Mouse (Mus musculus): ENCODE measurements around the gene Pld6.

- TF ChIP-seq POLR2A (IDR thresholded peaks at IDR 0.05; ENCODE audit: low read depth, low read length) (no peak), CTCF (IDR thresholded peaks at IDR 0.05; ENCODE audit: extremely low read depth, insufficient read depth, insufficient read length, insufficient replicate concordance) (no peak)
These were observed 16.1 kb upstream of the Pld6 start for GRCm38 (mm10) chr11:59803516-59803915.
